In the genomic region with DNA sequence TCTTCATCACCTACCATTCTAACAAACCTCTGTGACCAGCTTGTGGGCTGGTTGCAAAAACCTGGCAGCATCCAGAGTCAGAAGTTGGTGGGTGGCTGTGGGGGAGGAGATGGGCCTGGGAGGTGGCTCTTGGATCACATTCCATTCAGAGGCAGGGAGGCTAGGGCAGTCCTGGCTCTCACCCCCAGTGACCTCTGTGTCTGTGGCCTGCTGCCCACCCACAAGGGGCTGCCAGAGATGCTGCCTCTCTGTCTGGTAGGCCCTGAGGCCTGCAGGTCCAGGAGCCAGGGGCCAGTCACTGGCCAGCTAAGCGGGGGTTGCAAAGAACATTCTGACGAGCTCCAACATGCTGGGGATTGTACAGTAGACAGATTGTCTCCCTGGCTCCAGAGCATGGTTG, we compare ENCODE assay signal across 26 mouse cellular contexts. TPM values are rescaled to one million over a fixed set of nuclear protein-coding genes. Genes with fewer than 3 reads are reported as not detected.
"Had no signal": no experiment of that assay in that cellular context is flagged by ENCODE, and none has a peak within 500 bp of the region (broad histone marks: within the 10 kb centered on the region; RNA-seq: fewer than 3 reads in every experiment).

No protein-coding gene starts in this region.

- H3K36me3 ChIP-seq: heart, embryonic 10.5 days; heart, embryonic 12.5 days; hindbrain, embryonic 12.5 days; hindbrain, embryonic 15.5 days; kidney, embryonic 15.5 days; limb, embryonic 13.5 days; limb, embryonic 15.5 days; liver, embryonic 12.5 days had no signal

- H3K9me3 ChIP-seq: heart, embryonic 10.5 days; heart, embryonic 12.5 days; hindbrain, embryonic 12.5 days; hindbrain, embryonic 15.5 days; kidney, embryonic 15.5 days; limb, embryonic 13.5 days; limb, embryonic 15.5 days; liver, embryonic 12.5 days had no signal

- H3K9ac ChIP-seq: forebrain, postnatal 0 days; heart, embryonic 12.5 days; hindbrain, embryonic 12.5 days; hindbrain, embryonic 15.5 days; kidney, embryonic 15.5 days; limb, embryonic 13.5 days; limb, embryonic 15.5 days; liver, embryonic 12.5 days had no signal

- ATAC-seq: forebrain, postnatal 0 days; hindbrain, postnatal 0 days; intestine, embryonic 16.5 days had no signal

- H3K4me2 ChIP-seq: hindbrain, embryonic 12.5 days; hindbrain, embryonic 15.5 days; limb, embryonic 15.5 days had no signal

- H3K27ac ChIP-seq: hindbrain, embryonic 12.5 days; hindbrain, embryonic 15.5 days; hindbrain, postnatal 0 days; kidney, embryonic 15.5 days; kidney, postnatal 0 days; limb, embryonic 13.5 days; limb, embryonic 15.5 days; liver, embryonic 12.5 days had no signal

- H3K4me3 ChIP-seq: heart, embryonic 12.5 days; hindbrain, embryonic 12.5 days; hindbrain, embryonic 15.5 days; limb, embryonic 15.5 days had no signal

- DNase-seq: forebrain, postnatal 0 days; gastrocnemius, postnatal 10 days; gastrocnemius, postnatal 25 days; heart, adult 18-20 months; heart, postnatal 10 days; heart, postnatal 36 days; kidney, adult 11 months; kidney, adult 8-10 months; kidney, postnatal 14 days; kidney, postnatal 36 days; layer of hippocampus, adult 9-11 months; layer of hippocampus, postnatal 36 days; left cerebral cortex, postnatal 4 days had no signal

RNA-seq across cellular contexts. Expression of a gene that starts 0.7 kb away (rescaled TPM):
- total RNA-seq: liver, adult 2 months had no signal
- polyA plus RNA-seq: liver, adult 2 months had no signal

RNA-seq across cellular contexts. Expression of a gene that starts 27.2 kb away (rescaled TPM):
- total RNA-seq: hematopoietic stem cell, adult 5-6 weeks had no signal
